In the genomic region with DNA sequence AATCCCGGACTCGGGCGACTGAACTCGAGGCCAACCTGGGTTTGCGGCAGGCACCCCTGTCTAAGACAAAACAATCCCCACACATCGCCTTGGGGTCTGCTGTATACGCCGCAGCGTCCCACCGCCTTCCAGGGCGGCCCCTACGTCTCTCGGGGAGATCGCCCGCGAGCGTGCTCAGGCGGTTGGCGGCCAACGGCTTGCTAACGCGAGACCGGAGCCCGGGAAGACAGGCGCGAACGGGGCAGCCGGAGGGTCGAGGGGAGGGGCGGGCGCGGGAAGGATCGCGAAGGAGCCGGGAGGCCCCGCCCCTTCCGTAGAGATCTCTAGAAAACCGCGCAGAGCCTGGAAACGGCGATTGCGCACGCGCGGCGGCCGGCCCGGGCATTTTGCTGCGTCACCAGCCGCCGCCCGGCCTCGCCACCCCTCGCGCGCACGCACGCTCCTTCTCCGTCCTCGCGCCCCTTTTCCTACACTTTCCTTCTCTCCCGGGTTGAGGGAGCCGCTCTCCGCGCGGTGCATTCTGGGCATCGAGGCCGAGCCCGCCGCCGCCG, we compare ENCODE assay signal across 8 mouse cellular contexts. TPM values are rescaled to one million over a fixed set of nuclear protein-coding genes. Genes with fewer than 3 reads are reported as not detected.
DNase-seq lines count a peak whose midpoint lies in the region; ATAC-seq and TF ChIP-seq lines count a peak whose summit lies in the region.

Gene Ptges3 (plus strand): TSS at position 354 of the 551 bp plus-strand sequence.

- no peaks in the 10 kb centered on the region for H3K27me3 ChIP-seq in Patski
- H3K27me3 ChIP-seq in hindbrain, embryonic 14.5 days (ENCODE audit: control insufficient read depth, insufficient read depth, low read length): no peaks in the 10 kb centered on the region

- WGBS in hindbrain, embryonic 14.5 days: under 1% methylated on average over 63 of the region's 72 CpGs

- H3K9ac ChIP-seq in hindbrain, embryonic 14.5 days: peak within 1 kb of the TSS; percentile 89

- H3K4me3 ChIP-seq in hindbrain, embryonic 14.5 days (replicated peaks; ENCODE audit: low read length): peak within 1 kb of the TSS; percentile 61

- H3K27ac ChIP-seq in hindbrain, embryonic 14.5 days: peak within 1 kb of the TSS; percentile 99

- TF ChIP-seq CTCF in Patski (IDR thresholded peaks at IDR 0.05): no peak

- DNase-seq in Patski (ENCODE audit: low read depth, low spot score): no peak
- peak; percentile 100 for DNase-seq in cerebellum, postnatal 14 days
- DNase-seq in frontal cortex, postnatal 25 days (ENCODE audit: low spot score in 2 of 2): peak; percentile 93 to 96
- peak; percentile 98 for DNase-seq in hindbrain, embryonic 14.5 days (ENCODE audit: low spot score)
- DNase-seq in layer of hippocampus, postnatal 36 days: peak; percentile 96
- peak; percentile 97 for DNase-seq in lung, postnatal 36 days
- peak; percentile 98 for DNase-seq in retina, postnatal 1 day
- DNase-seq in urinary bladder, adult 18-20 months (ENCODE audit: low spot score in 2 of 2): peak; percentile 88 to 95

- POLR2A ChIA-PET in Patski (lab: Charles Lee): no interaction called here

- peak; percentile 92 for ATAC-seq in Patski
- ATAC-seq in hindbrain, embryonic 14.5 days (ENCODE audit: low FRiP score): peak; percentile 93

- 0 out of 2 replicates have a peak, but pooled peaks cover 3% of the 10 kb centered on the region for H3K36me3 ChIP-seq in hindbrain, embryonic 14.5 days (replicated peaks; ENCODE audit: control insufficient read depth, insufficient read depth)

- no peaks in the 10 kb centered on the region for H3K9me3 ChIP-seq in hindbrain, embryonic 14.5 days (ENCODE audit: control insufficient read depth, low read length)

- H3K4me2 ChIP-seq in hindbrain, embryonic 14.5 days (replicated peaks): peak within 1 kb of the TSS; percentile 80

- peaks cover 23% of the 10 kb centered on the region for H3K4me1 ChIP-seq in hindbrain, embryonic 14.5 days (replicated peaks; ENCODE audit: control insufficient read depth, insufficient read depth, low read length)

- in situ Hi-C loops in Patski (cut with MboI; ENCODE audit: low pct_unique_long_range_greater_than_20kb): no loop called here

- CTCF ChIA-PET in Patski (lab: Charles Lee): no interaction called here

RNA-seq across cellular contexts. Expression of gene Ptges3, which starts in this region (rescaled TPM):
- 141 TPM for polyA plus RNA-seq in Patski (2021)
- 393 and 410 TPM in 2 replicates for polyA plus RNA-seq in hindbrain, embryonic 14.5 days (2014; fragmentation: Nextera tagmentation; extraction: Ambion mirVana)
- total RNA-seq in layer of hippocampus, postnatal 36 days (2021): 100 to 1,000 TPM; 155 to 157 TPM
